Comparison of ENCODE assay signal across 14 mouse cellular contexts in genomic region chr8:124264032-124264431, GRCm38 (mm10). TPM values are rescaled to one million over a fixed set of nuclear protein-coding genes. Genes with fewer than 3 reads are reported as not detected.
DNase-seq lines count a peak whose midpoint lies in the region; ATAC-seq and TF ChIP-seq lines count a peak whose summit lies in the region.
"Had no signal": no experiment of that assay in that cellular context is flagged by ENCODE, and none has a peak within 500 bp of the region (broad histone marks: within the 10 kb centered on the region; RNA-seq: fewer than 3 reads in every experiment).

No protein-coding gene starts in this region.

- no peak overlapping the region for H3K27ac ChIP-seq in liver, postnatal 0 days (ENCODE audit: low read depth)

- no peaks in the 10 kb centered on the region; the same call in 1 of the 2 replicates for H3K36me3 ChIP-seq in liver, postnatal 0 days (replicated peaks; ENCODE audit: insufficient read depth, low read length)
- H3K36me3 ChIP-seq: limb, embryonic 13.5 days; midbrain, embryonic 12.5 days had no signal

- no peak for TF ChIP-seq EP300 in liver, postnatal 0 days (IDR thresholded peaks at IDR 0.05; ENCODE audit: low read depth)

- no peaks in the 10 kb centered on the region for H3K9me3 ChIP-seq in liver, postnatal 0 days (ENCODE audit: low read length)
- H3K9me3 ChIP-seq: limb, embryonic 13.5 days; midbrain, embryonic 12.5 days had no signal

- 58% methylated on average over 8 of the region's 8 CpGs for WGBS in liver, postnatal 0 days (ENCODE audit: insufficient replicate concordance)

- peak; percentile 70 for DNase-seq in adrenal gland, postnatal 14 days
- no peak for DNase-seq in adrenal gland, adult 18-20 months (ENCODE audit: low spot score in 2 of 2)
- DNase-seq in kidney, adult 9 months: peak; percentile 46
- no peak for DNase-seq in kidney, adult 11 months
- DNase-seq in 416B (ENCODE audit: low read depth): peak; percentile 46
- no peak for DNase-seq in right cerebral cortex, postnatal 36 days (ENCODE audit: low spot score in 2 of 2)
- no peak for DNase-seq in liver, postnatal 0 days
- DNase-seq: heart, adult 11 months; heart, postnatal 36 days; layer of hippocampus, postnatal 36 days; thymus, postnatal 14 days had no signal

- no peak overlapping the region for H3K9ac ChIP-seq in liver, postnatal 0 days (replicated peaks)
- H3K9ac ChIP-seq: midbrain, embryonic 12.5 days had no signal

- peaks cover 53% of the 10 kb centered on the region for H3K4me1 ChIP-seq in liver, postnatal 0 days (ENCODE audit: insufficient read depth)

- H3K4me3 ChIP-seq in liver, postnatal 0 days (ENCODE audit: low read depth, low read length): no peak overlapping the region
- H3K4me3 ChIP-seq: limb, embryonic 13.5 days; midbrain, embryonic 12.5 days had no signal

- H3K27me3 ChIP-seq in liver, postnatal 0 days (ENCODE audit: insufficient read depth, low read length): no peaks in the 10 kb centered on the region
- H3K27me3 ChIP-seq: limb, embryonic 13.5 days; midbrain, embryonic 12.5 days had no signal

- 0 out of 2 replicates have a peak, but pooled peaks have one; percentile 4 for ATAC-seq in megakaryocyte, adult 5-6 weeks (ENCODE audit: poor library complexity, severe bottlenecking)
- ATAC-seq in liver, postnatal 0 days: no peak

- TF ChIP-seq CTCF in liver, postnatal 0 days (IDR thresholded peaks at IDR 0.05; ENCODE audit: low read depth): no peak

- no peak overlapping the region for H3K4me2 ChIP-seq in liver, postnatal 0 days (ENCODE audit: low read depth, low read length)
- H3K4me2 ChIP-seq: limb, embryonic 13.5 days; midbrain, embryonic 12.5 days had no signal

RNA-seq across cellular contexts. Expression of gene Galnt2, which starts 32.8 kb away (rescaled TPM):
- total RNA-seq in adrenal gland, postnatal 14 days (2021): 45.4 and 57.5 TPM in 2 replicates
- 10 to 100 TPM; 54.3 to 63.6 TPM for total RNA-seq in adrenal gland, adult 18-20 months (2021)
- 31.3 and 61.1 TPM in 2 replicates for total RNA-seq in megakaryocyte, adult 5-6 weeks (2015)
- total RNA-seq in megakaryocyte, adult 5-6 weeks (2017): 15.5 and 20.4 TPM in 2 replicates
- 23.3 and 23.5 TPM in 2 replicates for polyA plus RNA-seq in liver, postnatal 0 days (2015; fragmentation: Nextera tagmentation; extraction: Ambion mirVana)

Comparison
In these comparisons a context has a peak if more than half of its experiments do, and no peak if none do; other contexts are left out.
1. DNase-seq: peak in adrenal gland, postnatal 14 days (single experiment), kidney, adult 9 months (single experiment) and 416B (single experiment); none in adrenal gland, adult 18-20 months (0 of 2), kidney, adult 11 months (single experiment), right cerebral cortex, postnatal 36 days (0 of 2) and liver, postnatal 0 days (single experiment).